Mouse (Mus musculus) liver, embryonic 11.5 days (tissue): Measurements from ENCODE around the gene Brk1. TPM values are rescaled to one million over a fixed set of nuclear protein-coding genes. Genes with fewer than 3 reads are reported as not detected.
A peak's percentile ranks its signal among the peaks of the same experiment; 100 is the strongest.

Source experiments
- ATAC-seq: fragments of 200-750 bp; cut with Nextera tagmentation; replicated peaks from 2 replicates; pipeline ENCODE4 v1.8.0; 2017; ENCODE audit warnings: moderate number of reproducible peaks, mild to moderate bottlenecking, moderate TSS enrichment, moderate library complexity; ENCODE audit not compliant: low FRiP score
- DNase-seq: peaks from one replicate; pipeline ENCODE4 v3.0.0-alpha.2; 2017; ENCODE audit warnings: low spot score
- H3K27ac ChIP-seq: fragments of 300-500 bp; sonication (generic); 2 replicates; pipeline ENCODE4 v1.5.1; 2014; ENCODE audit warnings: mild to moderate bottlenecking, low read depth, low read length, control low read depth
- H3K27me3 ChIP-seq: fragments of 300-500 bp; sonication (generic); replicated peaks from 2 replicates; pipeline ENCODE4 v1.6.1; 2014; ENCODE audit warnings: low read length, mixed read lengths; ENCODE audit not compliant: control insufficient read depth, insufficient read depth
- H3K36me3 ChIP-seq: fragments of 300-500 bp; sonication (generic); 2 replicates; pipeline ENCODE4 v1.6.1; 2014; ENCODE audit warnings: mild to moderate bottlenecking, low read length, moderate library complexity, mixed read lengths; ENCODE audit not compliant: control insufficient read depth, insufficient read depth
- H3K4me1 ChIP-seq: fragments of 300-500 bp; sonication (generic); replicated peaks from 2 replicates; pipeline ENCODE4 v1.6.1; 2014; ENCODE audit warnings: low read length, mixed read lengths; ENCODE audit not compliant: control insufficient read depth, insufficient read depth
- H3K4me2 ChIP-seq: fragments of 300-500 bp; sonication (generic); 2 replicates; pipeline ENCODE4 v1.6.1; 2014; ENCODE audit warnings: mild to moderate bottlenecking, control low read depth, moderate library complexity
- H3K4me3 ChIP-seq: fragments of 300-500 bp; sonication (generic); 2 replicates; pipeline ENCODE4 v1.5.1; 2014; ENCODE audit warnings: low read depth, low read length, control low read depth
- H3K9ac ChIP-seq: fragments of 300-500 bp; sonication (generic); 2 replicates; pipeline ENCODE4 v1.6.1; 2014; ENCODE audit warnings: low read depth, low read length, control low read depth
- H3K9me3 ChIP-seq: fragments of 300-500 bp; sonication (generic); 2 replicates; pipeline ENCODE4 v1.6.1; 2016; ENCODE audit warnings: low read length, inconsistent platforms, mixed read lengths; ENCODE audit not compliant: control insufficient read depth
- WGBS: fragments of 180-500 bp; shearing (Covaris S2); extraction: QIAGEN DNeasy Blood & Tissue Kit; methylation state at CpG from one replicate; pipeline ENCODE4 v1.1.7; 2014; 5-methylcytosine and 5-hydroxymethylcytosine counted together
- polyA plus RNA-seq: library from polyadenylated mRNA; unstranded; fragments of >200 nt; fragmentation: Nextera tagmentation; extraction: Ambion mirVana; gene quantifications from 2 replicates; pipeline ENCODE4 v1.2.1, GENCODE M21; 2014

Brk1 gene
- polyA plus RNA-seq, 1 experiment from 2014 or later, result 173 TPM

DNA sequence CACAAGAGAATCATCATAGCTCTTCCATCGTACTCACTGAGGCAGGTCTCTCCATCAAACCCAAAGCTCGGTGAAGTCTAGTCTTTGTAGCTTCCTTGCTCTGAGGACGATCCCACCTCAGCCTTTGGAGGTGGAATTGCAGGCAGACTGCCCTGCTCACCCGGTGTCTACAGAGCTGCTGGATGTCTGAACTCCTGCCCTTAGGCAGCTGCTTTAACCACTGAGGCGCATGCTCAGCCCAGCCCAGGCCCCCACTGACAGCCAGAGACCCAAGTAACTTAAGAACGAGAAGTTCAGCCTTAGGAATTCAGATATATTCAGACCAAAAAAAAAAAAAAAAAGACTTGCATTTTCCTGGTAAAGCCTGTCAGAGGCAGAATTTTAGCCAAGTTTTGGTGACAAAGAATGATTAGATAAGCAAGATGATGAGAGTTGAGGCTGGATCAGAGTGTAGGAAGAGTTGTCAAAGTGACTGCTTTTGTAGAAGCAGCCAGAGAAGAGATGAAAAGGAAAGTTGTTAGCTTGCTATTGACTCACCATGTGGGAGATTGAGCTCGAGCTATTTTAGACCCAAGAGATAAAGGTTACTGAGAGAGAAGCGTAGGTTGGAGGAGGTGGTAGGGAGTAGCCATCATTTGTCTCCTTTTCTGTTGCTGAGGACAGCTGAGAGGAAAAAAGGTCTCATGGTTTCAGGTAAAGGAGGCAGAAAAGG lies 7.8 kb downstream of the Brk1 start:
- Histone ChIP-seq H3K9me3 (no peaks in the 10 kb centered on the region), H3K9ac (no peak overlapping the region), H3K27ac (no peak overlapping the region), H3K27me3 (no peaks in the 10 kb centered on the region), H3K4me1 (0 out of 2 replicates have a peak, but pooled peaks cover 2% of the 10 kb centered on the region), H3K4me2 (no peak overlapping the region), H3K4me3 (no peak overlapping the region), H3K36me3 (peaks cover 24% of the 10 kb centered on the region)
- 83% methylated on average over 8 of the region's 8 CpGs for WGBS
- no peak for DNase-seq
- no peak for ATAC-seq

DNA sequence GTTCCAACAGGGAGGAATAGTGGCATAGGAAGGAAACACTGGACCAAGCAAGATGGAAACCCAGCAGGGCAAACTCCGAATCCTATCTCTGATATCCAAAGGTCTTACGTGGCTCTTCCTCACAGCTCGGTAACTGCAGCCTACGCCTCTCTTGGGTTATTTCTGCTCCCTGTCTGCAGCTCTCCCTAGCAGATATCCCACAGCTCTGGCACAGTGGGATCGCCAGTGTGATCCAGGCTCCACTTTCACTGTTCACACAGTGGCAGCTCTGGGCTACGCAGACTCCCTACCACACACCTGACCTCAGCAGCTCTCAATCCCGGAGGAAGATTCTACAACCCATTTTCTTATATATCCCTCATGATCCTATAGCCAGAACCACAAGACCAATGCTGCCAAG lies 9.6 kb downstream of the Brk1 start:
- WGBS, result 93% methylated on average over 7 of the region's 7 CpGs
- no peak for ATAC-seq
- Histone ChIP-seq H3K27ac (no peak overlapping the region), H3K4me3 (no peak overlapping the region), H3K9ac (no peak overlapping the region), H3K9me3 (no peaks in the 10 kb centered on the region), H3K36me3 (peaks cover 26% of the 10 kb centered on the region), H3K27me3 (no peaks in the 10 kb centered on the region), H3K4me2 (no peak overlapping the region), H3K4me1 (0 out of 2 replicates have a peak, but pooled peaks cover 2% of the 10 kb centered on the region)
- DNase-seq, result no peak

DNA sequence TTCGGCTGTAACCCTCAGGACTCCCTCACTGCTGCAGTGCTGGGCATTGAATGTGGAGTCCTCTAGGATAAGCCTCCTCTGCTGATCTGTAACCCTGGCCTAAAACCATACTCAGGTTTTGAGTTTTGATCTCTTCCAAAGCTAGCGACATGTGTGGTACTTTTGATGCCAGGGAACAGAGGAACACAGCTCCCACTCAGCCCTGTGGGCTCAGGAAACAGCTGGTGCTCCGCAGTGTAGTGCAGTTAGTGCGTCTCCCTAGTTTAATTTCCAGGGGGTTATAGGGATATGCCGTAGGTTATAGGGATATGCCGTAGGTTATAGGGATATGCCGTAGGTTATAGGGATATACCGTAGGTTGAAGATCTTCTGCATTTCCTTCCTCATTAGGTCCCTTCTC lies 10.4 kb downstream of the Brk1 start:
- no peaks in the 10 kb centered on the region for H3K27me3 ChIP-seq
- H3K4me1 ChIP-seq, result 0 out of 2 replicates have a peak, but pooled peaks cover 2% of the 10 kb centered on the region
- DNase-seq (no peak), ATAC-seq (no peak)
- no peak overlapping the region for H3K27ac ChIP-seq
- no peak overlapping the region for H3K9ac ChIP-seq
- H3K9me3 ChIP-seq, result no peaks in the 10 kb centered on the region
- H3K36me3 ChIP-seq, result peaks cover 26% of the 10 kb centered on the region
- H3K4me2 ChIP-seq, result no peak overlapping the region
- no peak overlapping the region for H3K4me3 ChIP-seq
- WGBS, result 93% methylated on average over 8 of the region's 8 CpGs

DNA sequence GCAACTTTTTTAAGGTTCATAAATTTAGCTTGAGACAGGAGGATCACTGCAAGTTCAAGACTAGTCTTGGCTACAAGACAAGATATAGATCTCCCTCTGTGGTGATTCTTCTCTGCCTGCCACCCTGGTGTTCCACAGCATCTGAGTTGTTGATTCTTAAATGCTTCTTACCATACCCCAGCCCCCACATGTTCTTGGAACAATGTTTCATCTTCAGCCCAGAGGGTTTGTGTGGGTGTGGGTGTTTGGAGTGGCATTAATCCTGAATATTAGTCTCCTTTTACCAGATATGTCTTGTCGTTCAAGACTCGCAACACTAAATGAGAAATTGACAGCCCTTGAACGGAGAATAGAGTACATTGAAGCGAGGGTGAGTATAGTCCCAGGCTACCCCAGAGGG lies 10.9 kb downstream of the Brk1 start:
- H3K4me1 ChIP-seq, result 0 out of 2 replicates have a peak, but pooled peaks cover 2% of the 10 kb centered on the region
- no peak overlapping the region for H3K4me2 ChIP-seq
- no peak for ATAC-seq
- peaks cover 26% of the 10 kb centered on the region for H3K36me3 ChIP-seq
- no peak for DNase-seq
- no peaks in the 10 kb centered on the region for H3K9me3 ChIP-seq
- no peak overlapping the region for H3K9ac ChIP-seq
- no peaks in the 10 kb centered on the region for H3K27me3 ChIP-seq
- no peak overlapping the region for H3K27ac ChIP-seq
- H3K4me3 ChIP-seq, result no peak overlapping the region
- WGBS, result 89% methylated on average over 4 of the region's 4 CpGs

DNA sequence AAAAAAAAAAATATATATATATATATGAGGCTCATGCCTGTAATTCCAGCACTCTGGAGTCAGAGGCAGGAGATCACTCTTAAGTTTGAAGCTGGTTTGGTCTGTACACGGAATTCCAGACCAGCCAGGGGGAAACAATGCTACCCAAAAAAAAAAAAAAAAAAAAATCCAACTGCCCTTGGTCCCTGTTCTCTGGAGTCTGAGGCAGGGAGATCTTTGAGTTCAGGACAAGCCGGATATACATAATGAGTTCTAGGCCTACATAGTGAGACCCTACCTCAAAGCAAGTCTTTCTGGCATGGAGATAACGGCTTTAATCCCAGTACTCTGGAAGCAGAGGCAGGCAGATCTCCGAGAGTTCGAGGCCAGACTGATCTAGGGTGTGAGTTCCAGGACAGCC lies 18.8 kb downstream of the Brk1 start:
- Histone ChIP-seq H3K9ac (peak overlapping the region; percentile 86; the same call in 1 of the 2 replicates), H3K4me1 (peaks cover 17% of the 10 kb centered on the region), H3K9me3 (no peaks in the 10 kb centered on the region), H3K27me3 (no peaks in the 10 kb centered on the region), H3K4me3 (peak overlapping the region; percentile 87), H3K4me2 (peak overlapping the region; percentile 97), H3K36me3 (peaks cover 4% of the 10 kb centered on the region; the same call in 1 of the 2 replicates), H3K27ac (no peak overlapping the region; the same call in 1 of the 2 replicates)
- no peak for ATAC-seq
- WGBS, result 65% methylated on average over 5 of the region's 5 CpGs
- no peak for DNase-seq

DNA sequence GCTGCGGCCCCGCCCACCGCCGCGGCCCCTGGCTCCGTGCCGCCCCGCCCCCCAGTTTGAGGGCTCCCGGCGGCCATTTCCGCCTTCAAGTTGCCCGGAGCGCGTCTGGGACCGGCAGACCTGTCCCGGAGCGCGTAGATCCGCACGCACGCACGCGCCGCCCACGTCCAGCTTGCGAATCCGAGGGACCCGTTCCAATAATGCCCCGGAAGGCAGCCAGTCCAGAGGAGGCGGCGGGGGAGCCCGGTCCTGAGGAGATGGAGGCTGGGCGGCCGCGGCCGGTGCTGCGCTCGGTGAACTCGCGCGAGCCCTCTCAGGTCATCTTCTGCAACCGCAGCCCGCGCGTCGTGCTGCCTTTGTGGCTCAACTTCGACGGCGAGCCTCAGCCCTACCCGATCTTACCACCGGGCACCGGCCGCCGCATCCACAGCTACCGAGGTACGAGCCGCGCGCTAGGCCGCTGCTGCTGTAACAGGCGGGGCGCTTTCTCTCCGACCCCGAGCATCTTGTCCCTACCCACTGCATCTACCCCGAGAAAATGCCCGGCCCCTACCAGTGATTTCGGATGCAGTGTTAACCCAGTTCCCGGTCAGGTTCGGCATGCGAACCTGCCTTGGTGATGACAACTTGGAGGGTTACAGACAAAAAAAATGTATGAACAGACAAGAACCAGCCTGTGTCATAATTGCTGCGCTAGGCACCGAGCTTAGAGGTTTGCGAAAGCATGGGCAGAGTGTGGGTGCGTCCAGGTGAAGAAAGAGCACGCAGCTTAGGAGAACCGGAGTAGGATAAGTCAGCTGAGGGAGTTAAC lies 19.6 kb downstream of the Brk1 start, which contains the start of gene Vhl:
TSS of gene Vhl (plus strand) at position 19 of the 811 bp plus-strand sequence.
- Histone ChIP-seq H3K27me3 (no peaks in the 10 kb centered on the region), H3K4me2 (peak within 1 kb of the TSS; percentile 97), H3K4me1 (peaks cover 17% of the 10 kb centered on the region), H3K4me3 (peak within 1 kb of the TSS; percentile 87), H3K36me3 (peaks cover 4% of the 10 kb centered on the region; the same call in 1 of the 2 replicates), H3K9me3 (no peaks in the 10 kb centered on the region), H3K27ac (peak within 1 kb of the TSS; percentile 78), H3K9ac (peak within 1 kb of the TSS; percentile 86)
- DNase-seq, result peak; percentile 89
- WGBS, result under 1% methylated on average over 76 of the region's 76 CpGs
- peak; percentile 86 for ATAC-seq

DNA sequence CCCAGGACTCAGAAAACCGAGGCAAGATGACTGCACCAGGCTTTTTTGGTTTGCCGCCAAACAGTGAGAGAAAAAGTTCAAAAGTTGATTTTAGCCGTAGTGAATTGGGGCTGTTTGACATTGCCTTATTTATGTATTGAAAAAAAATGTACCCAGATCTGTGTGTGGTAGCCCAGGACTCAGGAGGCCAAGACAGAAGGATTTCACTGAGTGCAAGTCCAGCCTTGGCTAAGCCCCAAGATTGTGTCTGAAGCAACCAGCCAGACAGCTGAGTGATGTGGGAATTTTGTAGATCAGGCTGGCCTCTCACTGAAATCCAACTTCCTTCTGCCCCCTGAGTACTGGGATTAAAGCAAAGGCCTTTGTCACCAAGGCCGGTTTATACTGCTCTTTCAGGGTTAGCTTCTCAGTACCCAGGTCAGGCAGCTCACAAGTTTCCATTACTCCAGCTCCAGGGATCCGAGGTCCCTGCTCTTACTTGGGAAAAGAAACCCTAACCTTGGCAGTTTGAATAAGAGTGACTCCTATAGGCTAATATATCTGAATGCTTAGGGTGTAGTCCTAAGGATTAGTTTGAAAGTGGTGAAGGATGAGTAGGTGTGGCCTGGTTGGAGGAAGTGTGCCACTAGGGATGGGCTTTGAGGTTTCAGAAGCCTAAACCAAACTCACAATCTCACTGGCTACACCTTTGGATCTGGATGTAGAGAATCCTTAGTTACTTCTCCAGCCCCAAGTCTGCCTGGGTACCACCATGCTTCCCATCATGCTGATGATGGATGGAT lies 20.6 kb downstream of the Brk1 start:
- H3K27me3 ChIP-seq, result no peaks in the 10 kb centered on the region
- peaks cover 17% of the 10 kb centered on the region for H3K4me1 ChIP-seq
- H3K9ac ChIP-seq, result peak overlapping the region; percentile 86
- no peak overlapping the region for H3K27ac ChIP-seq
- H3K9me3 ChIP-seq, result no peaks in the 10 kb centered on the region
- DNase-seq (no peak), ATAC-seq (no peak)
- H3K4me3 ChIP-seq, result peak overlapping the region; percentile 87
- 71% methylated on average over 5 of the region's 5 CpGs for WGBS
- H3K4me2 ChIP-seq, result peak overlapping the region; percentile 97
- peaks cover 13% of the 10 kb centered on the region; the same call in 1 of the 2 replicates for H3K36me3 ChIP-seq

DNA sequence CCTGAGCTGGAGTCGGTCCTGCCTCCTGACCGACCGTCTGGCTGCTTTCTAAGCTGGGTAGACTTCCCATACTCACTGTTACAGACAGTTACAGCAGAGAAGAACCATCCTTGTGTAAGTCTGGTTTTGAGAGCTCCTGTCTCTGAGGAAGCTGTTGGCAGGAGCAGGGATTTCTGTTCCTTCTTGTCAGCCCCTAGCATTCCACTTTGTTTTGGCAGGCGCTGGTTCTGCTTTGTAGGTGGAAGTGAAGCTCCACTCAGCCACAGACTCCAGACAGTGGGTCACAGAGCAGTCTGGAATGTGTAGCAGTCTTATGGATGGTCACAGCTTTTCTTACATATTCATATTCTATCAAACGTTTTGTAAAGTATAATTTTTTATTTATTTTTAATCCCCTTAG lies 25.8 kb downstream of the Brk1 start:
- WGBS, result 83% methylated on average over 5 of the region's 5 CpGs
- Histone ChIP-seq H3K9me3 (no peaks in the 10 kb centered on the region), H3K27ac (no peak overlapping the region), H3K4me1 (peaks cover 8% of the 10 kb centered on the region), H3K27me3 (no peaks in the 10 kb centered on the region), H3K4me2 (no peak overlapping the region), H3K4me3 (no peak overlapping the region), H3K9ac (no peak overlapping the region), H3K36me3 (peaks cover 15% of the 10 kb centered on the region; the same call in 1 of the 2 replicates)
- DNase-seq, result no peak
- ATAC-seq, result no peak
